In the genomic region with DNA sequence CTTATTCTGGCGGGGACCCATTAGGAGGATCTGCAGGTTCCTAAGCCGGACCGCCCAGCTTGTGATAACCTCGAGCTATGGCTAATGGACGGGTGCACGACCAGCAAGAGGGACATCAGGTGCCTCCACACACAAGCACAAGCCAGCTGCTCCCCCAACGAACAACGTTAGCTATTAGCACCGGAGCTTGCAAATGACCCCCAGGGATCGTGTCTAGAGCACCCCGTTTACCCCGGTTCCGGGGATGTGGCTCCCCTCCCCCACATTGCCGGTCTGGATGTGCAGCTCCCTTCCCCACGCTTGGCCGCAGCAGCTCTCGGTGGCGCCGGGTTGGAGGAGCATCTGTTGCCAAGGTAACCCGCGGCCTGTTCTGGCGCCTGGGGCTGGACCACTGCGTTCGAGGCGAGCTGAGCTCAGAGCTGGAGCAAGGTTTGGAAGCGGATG, we compare ENCODE assay signal across 9 mouse cellular contexts. TPM values are rescaled to one million over a fixed set of nuclear protein-coding genes. Genes with fewer than 3 reads are reported as not detected.
DNase-seq lines count a peak whose midpoint lies in the region; ATAC-seq and TF ChIP-seq lines count a peak whose summit lies in the region.
"Had no signal": no experiment of that assay in that cellular context is flagged by ENCODE, and none has a peak within 500 bp of the region (broad histone marks: within the 10 kb centered on the region; RNA-seq: fewer than 3 reads in every experiment).

No protein-coding gene starts in this region.

- H3K27me3 ChIP-seq in embryonic facial prominence, embryonic 11.5 days (ENCODE audit: control insufficient read depth, insufficient read depth, low read length) = peaks cover 2% of the 10 kb centered on the region; the same call in 1 of the 2 replicates
- H3K27me3 ChIP-seq in neural tube, embryonic 12.5 days (replicated peaks) = 0 out of 2 replicates have a peak, but pooled peaks cover 9% of the 10 kb centered on the region

- no peak for ATAC-seq in frontal cortex, adult (ENCODE audit: low TSS enrichment)
- ATAC-seq in embryonic facial prominence, embryonic 11.5 days (replicated peaks; ENCODE audit: insufficient number of reproducible peaks, low FRiP score, low TSS enrichment, low read depth) = peak; percentile 25; the same call in 1 of the 2 replicates
- peak; percentile 59 for ATAC-seq in neural tube, embryonic 12.5 days (ENCODE audit: low FRiP score, low read depth)

- DNase-seq in frontal cortex, postnatal 36 days (ENCODE audit: low spot score in 2 of 2) = peak; percentile 23 to 36
- peak; percentile 57 for DNase-seq in ES-CJ7 (ENCODE audit: low read depth, low spot score)
- peak; percentile 69 for DNase-seq in embryonic facial prominence, embryonic 11.5 days (ENCODE audit: low spot score)
- DNase-seq in layer of hippocampus, adult 9-11 months = peak; percentile 38
- no peak for DNase-seq in lung, adult 2 months
- no peak for DNase-seq in gastrocnemius, adult 8-10 months (ENCODE audit: low spot score in 2 of 2)

- TF ChIP-seq CTCF in lung, adult 2 months (IDR thresholded peaks at IDR 0.05; ENCODE audit: insufficient read depth, low read length) = no peak

- peak overlapping the region; percentile 14; the same call in 1 of the 2 replicates for H3K4me3 ChIP-seq in embryonic facial prominence, embryonic 11.5 days (ENCODE audit: low read depth, low read length)
- H3K4me3 ChIP-seq in neural tube, embryonic 12.5 days = no peak overlapping the region
- no peak overlapping the region for H3K4me3 ChIP-seq in lung, adult 2 months (replicated peaks; ENCODE audit: extremely low read depth, low read depth, low read length)

- no peaks in the 10 kb centered on the region for H3K36me3 ChIP-seq in embryonic facial prominence, embryonic 11.5 days (replicated peaks; ENCODE audit: control insufficient read depth, insufficient read depth, low read depth, low read length)
- no peaks in the 10 kb centered on the region for H3K36me3 ChIP-seq in neural tube, embryonic 12.5 days

- H3K27ac ChIP-seq in embryonic facial prominence, embryonic 11.5 days (replicated peaks; ENCODE audit: low read depth, low read length) = no peak overlapping the region
- H3K27ac ChIP-seq in neural tube, embryonic 12.5 days = peak overlapping the region; percentile 50; the same call in 1 of the 2 replicates

- no peaks in the 10 kb centered on the region for H3K9me3 ChIP-seq in embryonic facial prominence, embryonic 11.5 days (replicated peaks; ENCODE audit: control insufficient read depth, low read length)
- H3K9me3 ChIP-seq in neural tube, embryonic 12.5 days = 0 out of 2 replicates have a peak, but pooled peaks cover 4% of the 10 kb centered on the region

- no peak overlapping the region for H3K9ac ChIP-seq in embryonic facial prominence, embryonic 11.5 days (replicated peaks; ENCODE audit: low read length)
- no peak overlapping the region for H3K9ac ChIP-seq in neural tube, embryonic 12.5 days

- 3% methylated on average over 26 of the region's 26 CpGs for WGBS in embryonic facial prominence, embryonic 11.5 days
- 3% methylated on average over 26 of the region's 26 CpGs for WGBS in neural tube, embryonic 12.5 days
- WGBS in lung, adult 2 months = 8% methylated on average over 26 of the region's 26 CpGs

- H3K4me1 ChIP-seq in embryonic facial prominence, embryonic 11.5 days (ENCODE audit: control insufficient read depth, insufficient read depth, low read length) = no peaks in the 10 kb centered on the region; the same call in 1 of the 2 replicates
- peaks cover 28% of the 10 kb centered on the region for H3K4me1 ChIP-seq in neural tube, embryonic 12.5 days
- H3K4me1 ChIP-seq in lung, adult 2 months (ENCODE audit: control insufficient read depth, insufficient read depth, low read length) = peaks cover 5% of the 10 kb centered on the region; the same call in 1 of the 2 replicates

- peak overlapping the region; percentile 42 for H3K4me2 ChIP-seq in embryonic facial prominence, embryonic 11.5 days (ENCODE audit: low read depth, low read length)
- H3K4me2 ChIP-seq in neural tube, embryonic 12.5 days (replicated peaks) = peak overlapping the region; percentile 52

- TF ChIP-seq POLR2A in lung, adult 2 months (IDR thresholded peaks at IDR 0.05; ENCODE audit: borderline replicate concordance, extremely low read depth, low read depth, low read length) = no peak

RNA-seq across cellular contexts. Expression of a gene that starts 11.4 kb away (rescaled TPM):
- polyA plus RNA-seq in embryonic facial prominence, embryonic 11.5 days (2014; fragmentation: Nextera tagmentation; extraction: Ambion mirVana) = not detected in 2 replicates
- not detected in 2 replicates for polyA plus RNA-seq in neural tube, embryonic 12.5 days (2016; fragmentation: Nextera tagmentation; extraction: Ambion mirVana)
- polyA plus RNA-seq in lung, adult 2 months (2012; rRNA removed) = 0.13 TPM in 1 of 2 replicates, not detected in the other
- total RNA-seq in gastrocnemius, adult 8-10 months (2022) = not detected
- polyA plus RNA-seq: liver, embryonic 16.5 days had no signal

RNA-seq across cellular contexts. Expression of a gene that starts 23.4 kb away (rescaled TPM):
- polyA plus RNA-seq in embryonic facial prominence, embryonic 11.5 days (2014; fragmentation: Nextera tagmentation; extraction: Ambion mirVana) = 87.1 and 91.8 TPM in 2 replicates
- polyA plus RNA-seq in neural tube, embryonic 12.5 days (2016; fragmentation: Nextera tagmentation; extraction: Ambion mirVana) = 46.6 and 47.6 TPM in 2 replicates
- 2.9 and 4.4 TPM in 2 replicates for polyA plus RNA-seq in lung, adult 2 months (2012; rRNA removed)
- 1 to 10 TPM in 1 of 4 experiments, under 1 TPM in 3; 0.29 to 1.1 (median 0.68) TPM for total RNA-seq in gastrocnemius, adult 8-10 months (2022)

RNA-seq across cellular contexts. Expression of a gene that starts 41.4 kb away (rescaled TPM):
- 10.3 and 12.2 TPM in 2 replicates for polyA plus RNA-seq in embryonic facial prominence, embryonic 11.5 days (2014; fragmentation: Nextera tagmentation; extraction: Ambion mirVana)
- polyA plus RNA-seq in neural tube, embryonic 12.5 days (2016; fragmentation: Nextera tagmentation; extraction: Ambion mirVana) = 8.6 and 9.9 TPM in 2 replicates
- polyA plus RNA-seq in lung, adult 2 months (2012; rRNA removed) = 3.8 and 3.9 TPM in 2 replicates
- total RNA-seq in gastrocnemius, adult 8-10 months (2022) = 1 to 10 TPM; 1.1 to 3.3 (median 2.5) TPM

Comparison
In these comparisons a context has a peak if more than half of its experiments do, and no peak if none do; other contexts are left out.
1. DNase-seq: peak in frontal cortex, postnatal 36 days (2 of 2), ES-CJ7 (single experiment), embryonic facial prominence, embryonic 11.5 days (single experiment) and layer of hippocampus, adult 9-11 months (single experiment); none in lung, adult 2 months (single experiment) and gastrocnemius, adult 8-10 months (0 of 2).